Mouse (Mus musculus) stomach, postnatal 0 days (tissue): ENCODE data around the gene Gorasp1.

ENCODE experiments used
- CTCF ChIP-seq: IDR thresholded peaks from 2 replicates; pipeline ENCODE4 v1.5.1; 2016; ENCODE audit warnings: antibody characterized with exemption, low read depth, mild to moderate bottlenecking, moderate library complexity
- EP300 ChIP-seq: optimal IDR thresholded peaks from 2 replicates; pipeline ENCODE3; 2016; ENCODE audit warnings: antibody characterized with exemption

DNA sequence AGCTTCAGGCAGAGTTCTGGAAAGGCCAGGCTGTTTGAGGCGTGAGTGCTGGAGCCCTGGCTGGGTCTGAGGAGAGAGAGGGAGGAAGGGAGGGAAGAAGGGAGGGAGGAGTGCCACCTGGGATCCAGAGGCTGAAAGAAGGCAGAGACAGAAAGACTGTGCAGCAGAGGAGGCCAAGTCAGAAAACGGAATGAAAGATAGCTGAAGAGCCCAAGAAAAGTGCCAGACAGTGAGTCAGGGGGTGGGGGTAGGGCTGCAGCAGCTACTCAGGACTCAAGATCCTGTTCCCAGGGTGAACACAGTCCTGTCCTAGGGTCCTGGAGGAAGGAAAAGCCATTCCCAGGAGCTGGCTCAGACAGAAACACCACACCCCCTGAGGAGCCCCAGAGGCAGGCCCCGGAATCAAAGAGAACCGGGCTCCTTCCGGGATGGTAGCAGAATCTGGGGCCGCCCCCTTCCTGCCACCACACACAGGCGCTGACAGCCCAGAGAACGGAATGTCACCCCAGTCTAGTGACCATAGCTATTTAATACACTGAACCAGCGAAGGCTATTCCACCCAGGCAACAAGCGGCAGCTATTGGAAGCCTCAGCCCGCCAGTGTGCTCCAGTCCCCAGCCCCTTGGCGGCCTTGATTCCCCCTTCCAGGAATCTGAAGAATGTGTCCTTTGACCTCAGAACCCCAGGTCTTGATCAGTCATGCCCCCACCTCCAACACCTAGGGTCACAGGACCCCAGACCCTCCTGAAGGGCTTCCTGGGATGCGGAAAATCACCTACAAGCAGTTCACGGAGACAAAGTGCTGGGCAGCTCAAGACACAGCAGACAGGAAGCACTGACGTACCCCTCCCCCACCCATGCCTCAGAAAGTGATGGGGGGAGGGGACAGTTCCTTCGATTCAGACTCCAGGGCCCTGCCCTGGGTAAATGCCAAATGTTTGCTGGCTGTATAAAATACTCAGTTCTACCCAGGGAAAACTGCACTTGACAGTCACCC lies 44.1 kb upstream of the Gorasp1 start:
- TF ChIP-seq CTCF (peak; percentile 16), EP300 (peak; percentile 68)
